21 mouse cellular contexts compared by ENCODE assay signal in the genomic region with DNA sequence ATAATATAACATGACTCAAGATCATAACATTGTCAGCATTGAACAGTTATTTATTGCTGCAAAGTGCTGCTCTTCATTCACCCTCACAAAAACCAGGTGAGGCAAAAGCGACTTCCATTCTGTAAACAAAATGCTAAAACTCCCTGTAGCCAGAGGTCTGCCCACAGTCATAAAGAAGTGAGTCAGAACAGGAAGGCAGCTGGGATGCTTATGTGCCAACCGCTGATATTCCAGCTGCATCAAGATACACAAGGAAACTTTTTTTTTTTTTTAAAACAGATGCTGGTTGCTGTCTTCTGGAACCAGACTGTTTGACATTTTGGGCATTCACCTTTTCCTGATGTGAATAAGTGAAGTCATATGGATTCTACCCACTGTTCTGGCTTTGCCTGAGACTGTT.
"Had no signal": no experiment of that assay in that cellular context is flagged by ENCODE, and none has a peak within 500 bp of the region (broad histone marks: within the 10 kb centered on the region; RNA-seq: fewer than 3 reads in every experiment).

No protein-coding gene starts in this region.

- H3K27ac ChIP-seq: limb, embryonic 12.5 days; limb, embryonic 15.5 days; liver, embryonic 14.5 days; macrophage; midbrain, embryonic 12.5 days; midbrain, embryonic 15.5 days; neural tube, embryonic 12.5 days; neural tube, embryonic 15.5 days; stomach, embryonic 15.5 days had no signal

- H3K4me2 ChIP-seq: limb, embryonic 12.5 days; limb, embryonic 15.5 days; liver, embryonic 11.5 days; lung, embryonic 14.5 days; midbrain, embryonic 12.5 days; midbrain, embryonic 15.5 days; neural tube, embryonic 12.5 days; neural tube, embryonic 15.5 days; stomach, embryonic 15.5 days had no signal

- H3K9me3 ChIP-seq: limb, embryonic 12.5 days; limb, embryonic 15.5 days; midbrain, embryonic 12.5 days; midbrain, embryonic 15.5 days; neural tube, embryonic 12.5 days; neural tube, embryonic 15.5 days; stomach, embryonic 15.5 days had no signal

- H3K4me3 ChIP-seq: limb, embryonic 12.5 days; limb, embryonic 15.5 days; midbrain, embryonic 12.5 days; midbrain, embryonic 15.5 days; neural tube, embryonic 12.5 days; neural tube, embryonic 15.5 days; stomach, embryonic 15.5 days had no signal

- H3K4me1 ChIP-seq: limb, embryonic 12.5 days; limb, embryonic 15.5 days; midbrain, embryonic 12.5 days; midbrain, embryonic 15.5 days; neural tube, embryonic 12.5 days; neural tube, embryonic 15.5 days; stomach, embryonic 15.5 days had no signal

- H3K36me3 ChIP-seq: limb, embryonic 12.5 days; limb, embryonic 15.5 days; midbrain, embryonic 12.5 days; midbrain, embryonic 15.5 days; neural tube, embryonic 12.5 days; neural tube, embryonic 15.5 days; stomach, embryonic 15.5 days had no signal

- H3K27me3 ChIP-seq: limb, embryonic 12.5 days; limb, embryonic 15.5 days; midbrain, embryonic 12.5 days; midbrain, embryonic 15.5 days; neural tube, embryonic 12.5 days; neural tube, embryonic 15.5 days; stomach, embryonic 15.5 days had no signal

- DNase-seq: kidney, adult 2 months; kidney, postnatal 14 days; kidney, postnatal 4 days; left cerebral cortex, postnatal 4 days; liver, postnatal 0 days; lung, embryonic 14.5 days; right cerebral cortex, adult 18-20 months; right cerebral cortex, postnatal 14 days; right cerebral cortex, postnatal 4 days; thymus, postnatal 25 days had no signal

- ATAC-seq: liver, postnatal 0 days; lung, postnatal 0 days; midbrain, embryonic 15.5 days had no signal

- H3K9ac ChIP-seq: limb, embryonic 12.5 days; limb, embryonic 15.5 days; liver, embryonic 14.5 days; liver, postnatal 0 days; lung, embryonic 14.5 days; midbrain, embryonic 12.5 days; midbrain, embryonic 15.5 days; neural tube, embryonic 12.5 days; neural tube, embryonic 15.5 days; stomach, embryonic 15.5 days had no signal
